Mouse (Mus musculus) bone marrow macrophage, adult 2 months (primary cell): ENCODE results near the gene Rack1.

Experiments
- CTCF ChIP-seq: IDR thresholded peaks from 2 replicates; pipeline ENCODE4 v1.5.1; 2012; ENCODE audit warnings: low read depth, mild to moderate bottlenecking, low read length, moderate library complexity
- POLR2A ChIP-seq: IDR thresholded peaks from 2 replicates; pipeline ENCODE4 v1.6.1; 2012; ENCODE audit warnings: mild to moderate bottlenecking, low read depth, low read length, borderline replicate concordance

GRCm38 (mm10) chr11:48789973-48790823 lies 9.9 kb upstream of the Rack1 start:
- 0 out of 2 replicates have a peak, but pooled peaks have one; percentile 45 for TF ChIP-seq CTCF
- TF ChIP-seq POLR2A = no peak
